Mouse (Mus musculus) liver, embryonic 15.5 days (tissue): ENCODE results near the gene Sept9. TPM values are rescaled to one million over a fixed set of nuclear protein-coding genes. Genes with fewer than 3 reads are reported as not detected.
A peak's percentile ranks its signal among the peaks of the same experiment; 100 is the strongest.

Experiments used
- ATAC-seq: fragments of 200-750 bp; cut with Nextera tagmentation; 2 replicates; pipeline ENCODE4 v1.8.0; 2017; ENCODE audit warnings: moderate number of reproducible peaks, mild to moderate bottlenecking, moderate library complexity; ENCODE audit not compliant: insufficient read depth
- H3K27ac ChIP-seq: fragments of 300-500 bp; sonication (generic); replicated peaks from 2 replicates; pipeline ENCODE4 v1.5.1; 2015; ENCODE audit warnings: mild to moderate bottlenecking, inconsistent platforms
- H3K27me3 ChIP-seq: fragments of 300-500 bp; sonication (generic); 2 replicates; pipeline ENCODE4 v1.6.1; 2015; ENCODE audit warnings: mild to moderate bottlenecking, inconsistent platforms
- H3K36me3 ChIP-seq: fragments of 300-500 bp; sonication (generic); replicated peaks from 2 replicates; pipeline ENCODE4 v1.6.1; 2015; ENCODE audit warnings: moderate library complexity, mild to moderate bottlenecking, inconsistent platforms
- H3K4me1 ChIP-seq: fragments of 300-500 bp; sonication (generic); replicated peaks from 2 replicates; pipeline ENCODE4 v1.6.1; 2015; ENCODE audit warnings: inconsistent platforms
- H3K4me2 ChIP-seq: fragments of 300-500 bp; sonication (generic); 2 replicates; pipeline ENCODE4 v1.6.1; 2015; ENCODE audit warnings: moderate library complexity, mild to moderate bottlenecking, inconsistent platforms
- H3K4me3 ChIP-seq: fragments of 300-500 bp; sonication (generic); replicated peaks from 2 replicates; pipeline ENCODE4 v1.5.1; 2015; ENCODE audit warnings: mild to moderate bottlenecking, inconsistent platforms
- H3K9ac ChIP-seq: fragments of 300-500 bp; sonication (generic); 2 replicates; pipeline ENCODE4 v1.6.1; 2015; ENCODE audit warnings: moderate library complexity, mild to moderate bottlenecking, inconsistent platforms
- H3K9me3 ChIP-seq: fragments of 300-500 bp; sonication (generic); replicated peaks from 2 replicates; pipeline ENCODE4 v1.6.1; 2016; ENCODE audit warnings: inconsistent platforms
- WGBS: fragments of 180-500 bp; shearing (Covaris S2); methylation state at CpG from one replicate; pipeline ENCODE4 v1.1.7; 2015; ENCODE audit warnings: mixed read lengths; ENCODE audit not compliant: insufficient replicate concordance; 5-methylcytosine and 5-hydroxymethylcytosine counted together
- polyA plus RNA-seq: library from polyadenylated mRNA; unstranded; fragments of >200 nt; fragmentation: Nextera tagmentation; extraction: Ambion mirVana; gene quantifications from 2 replicates; pipeline ENCODE4 v1.2.1, GENCODE M21; 2015

Gene Sept9
- polyA plus RNA-seq, 1 experiment from 2014 or later: 41.0 TPM

GRCm38 (mm10) chr11:117309108-117309917 is 109.9 kb downstream of the Sept9 start:
- Histone ChIP-seq H3K27me3 (no peaks in the 10 kb centered on the region), H3K4me1 (peaks cover 63% of the 10 kb centered on the region), H3K9ac (no peak overlapping the region), H3K9me3 (no peaks in the 10 kb centered on the region), H3K27ac (no peak overlapping the region), H3K36me3 (no peaks in the 10 kb centered on the region), H3K4me2 (no peak overlapping the region), H3K4me3 (no peak overlapping the region)
- no peak for ATAC-seq
- WGBS: 62% methylated on average over 17 of the region's 17 CpGs

DNA sequence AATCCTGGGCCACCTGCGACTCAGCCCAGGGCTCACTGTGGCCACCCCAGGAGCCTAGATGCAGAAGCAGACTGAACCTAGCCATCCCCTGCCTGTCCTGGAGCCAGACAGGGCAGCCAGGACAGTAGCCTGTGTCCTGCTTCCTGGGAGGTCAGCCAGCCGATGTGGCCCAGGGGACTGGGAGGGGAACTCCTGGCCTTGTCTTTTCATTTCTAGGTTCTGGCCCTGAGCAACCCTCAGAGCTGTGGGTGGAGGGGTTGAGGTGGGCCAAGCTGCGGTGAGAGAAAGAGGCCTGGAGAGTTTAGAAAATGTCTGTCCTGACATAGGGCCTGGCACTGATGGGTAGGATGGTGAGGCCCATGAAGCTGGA is 110.4 kb downstream of the Sept9 start:
- H3K27ac ChIP-seq: no peak overlapping the region

GRCm38 (mm10) chr11:117310341-117311107 is 111.1 kb downstream of the Sept9 start:
- H3K4me1 ChIP-seq: peaks cover 66% of the 10 kb centered on the region
- H3K27me3 ChIP-seq: no peaks in the 10 kb centered on the region
- H3K9me3 ChIP-seq: no peaks in the 10 kb centered on the region
- no peak overlapping the region for H3K27ac ChIP-seq
- WGBS: 77% methylated on average over 12 of the region's 12 CpGs
- no peak overlapping the region for H3K9ac ChIP-seq
- no peak overlapping the region for H3K4me3 ChIP-seq
- H3K4me2 ChIP-seq: no peak overlapping the region
- H3K36me3 ChIP-seq: no peaks in the 10 kb centered on the region
- ATAC-seq: no peak

More for the DNA sequence above, 110.4 kb downstream of the Sept9 start:
- WGBS: 64% methylated on average over 3 of the region's 3 CpGs
- Histone ChIP-seq H3K4me2 (no peak overlapping the region), H3K9me3 (no peaks in the 10 kb centered on the region), H3K27me3 (no peaks in the 10 kb centered on the region), H3K9ac (no peak overlapping the region), H3K4me1 (peaks cover 63% of the 10 kb centered on the region), H3K36me3 (no peaks in the 10 kb centered on the region), H3K4me3 (no peak overlapping the region)
- ATAC-seq: no peak

DNA sequence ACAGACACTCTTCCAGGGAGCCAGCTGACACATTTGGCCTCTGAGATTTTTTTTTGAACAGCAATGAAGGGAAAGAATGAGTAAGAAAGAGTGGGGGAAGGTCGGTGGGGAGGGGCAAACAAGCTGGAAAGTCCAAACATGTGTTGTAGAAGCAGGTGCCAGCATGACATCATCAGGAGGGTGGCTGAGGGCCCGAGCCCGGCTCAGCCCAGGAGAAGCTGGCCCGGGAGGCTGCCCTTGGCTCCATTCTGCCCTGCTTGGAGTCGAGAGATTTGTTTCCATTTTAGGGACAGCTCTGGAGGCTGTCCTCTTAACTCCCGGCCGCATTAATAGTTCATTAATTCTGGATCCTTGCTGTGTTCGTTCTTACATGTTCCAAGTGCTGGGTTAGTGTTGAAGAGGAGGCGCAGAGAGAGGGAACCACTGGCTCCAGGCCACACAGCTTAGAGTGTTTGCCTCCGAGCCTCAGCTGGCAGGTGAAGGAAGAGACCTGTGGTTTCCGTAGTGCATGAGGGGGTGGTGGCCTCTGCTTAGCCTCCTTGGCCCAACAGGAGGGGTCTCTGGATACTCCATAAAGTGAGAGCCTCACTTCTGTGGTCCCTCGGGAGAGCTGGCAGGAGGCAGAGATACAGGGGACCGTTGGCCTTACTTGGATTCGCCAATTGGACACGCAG is 111.8 kb downstream of the Sept9 start:
- Histone ChIP-seq H3K27ac (0 out of 2 replicates have a peak overlapping the region, but pooled peaks have one; percentile 51), H3K4me2 (no peak overlapping the region), H3K36me3 (no peaks in the 10 kb centered on the region), H3K4me3 (no peak overlapping the region), H3K4me1 (peaks cover 68% of the 10 kb centered on the region), H3K27me3 (no peaks in the 10 kb centered on the region), H3K9me3 (no peaks in the 10 kb centered on the region), H3K9ac (no peak overlapping the region)
- WGBS: 52% methylated on average over 15 of the region's 15 CpGs
- no peak for ATAC-seq

- H3K27me3 ChIP-seq: no peaks in the 10 kb centered on the region
- 63% methylated on average over 23 of the region's 23 CpGs for WGBS
- no peak overlapping the region for H3K9ac ChIP-seq
- no peak overlapping the region for H3K4me2 ChIP-seq
- ATAC-seq: no peak
- H3K27ac ChIP-seq: peak overlapping the region; percentile 51; the same call in 1 of the 2 replicates
- H3K4me3 ChIP-seq: no peak overlapping the region
- peaks cover 70% of the 10 kb centered on the region for H3K4me1 ChIP-seq
- H3K36me3 ChIP-seq: no peaks in the 10 kb centered on the region
- H3K9me3 ChIP-seq: no peaks in the 10 kb centered on the region
These were observed 112.8 kb downstream of the Sept9 start for GRCm38 (mm10) chr11:117312028-117312901.

- H3K4me2 ChIP-seq: no peak overlapping the region
- peaks cover 71% of the 10 kb centered on the region for H3K4me1 ChIP-seq
- H3K9me3 ChIP-seq: no peaks in the 10 kb centered on the region
- no peaks in the 10 kb centered on the region for H3K36me3 ChIP-seq
- 45% methylated on average over 8 of the region's 8 CpGs for WGBS
- ATAC-seq: no peak
- H3K27me3 ChIP-seq: no peaks in the 10 kb centered on the region
- H3K4me3 ChIP-seq: no peak overlapping the region
- H3K27ac ChIP-seq: peak overlapping the region; percentile 51; the same call in 1 of the 2 replicates
- H3K9ac ChIP-seq: no peak overlapping the region
These were observed 113.5 kb downstream of the Sept9 start for GRCm38 (mm10) chr11:117312936-117313335.

GRCm38 (mm10) chr11:117313446-117313845 is 114.0 kb downstream of the Sept9 start:
- Histone ChIP-seq H3K4me1 (peaks cover 71% of the 10 kb centered on the region), H3K4me3 (no peak overlapping the region), H3K9ac (no peak overlapping the region), H3K27ac (no peak overlapping the region; the same call in 1 of the 2 replicates), H3K36me3 (no peaks in the 10 kb centered on the region), H3K9me3 (no peaks in the 10 kb centered on the region), H3K27me3 (no peaks in the 10 kb centered on the region), H3K4me2 (no peak overlapping the region)
- no peak for ATAC-seq
- 74% methylated on average over 7 of the region's 7 CpGs for WGBS

DNA sequence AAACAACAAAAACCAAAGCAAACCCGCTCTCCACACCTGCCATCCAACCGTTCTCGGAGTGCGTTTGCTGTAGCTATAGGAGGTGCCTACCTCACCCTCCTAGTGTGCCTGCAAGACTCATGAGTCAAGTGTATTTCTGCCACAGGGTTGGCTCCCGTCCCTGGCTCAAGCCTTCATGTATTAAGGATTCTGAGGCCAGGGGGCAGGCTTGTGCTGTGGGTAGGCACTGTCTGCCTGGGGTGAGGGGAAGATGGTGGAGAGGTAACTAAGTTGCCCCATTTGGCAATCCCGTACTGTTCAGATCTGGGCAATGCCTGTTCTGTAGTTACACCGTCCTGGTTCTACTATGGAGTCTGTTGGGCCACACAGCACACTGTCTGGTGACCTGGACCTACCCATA is 114.6 kb downstream of the Sept9 start:
- Histone ChIP-seq H3K4me3 (no peak overlapping the region), H3K4me2 (no peak overlapping the region), H3K27ac (no peak overlapping the region), H3K9me3 (no peaks in the 10 kb centered on the region), H3K27me3 (no peaks in the 10 kb centered on the region), H3K4me1 (peaks cover 71% of the 10 kb centered on the region), H3K36me3 (no peaks in the 10 kb centered on the region), H3K9ac (no peak overlapping the region)
- no peak for ATAC-seq
- 64% methylated on average over 7 of the region's 7 CpGs for whole genome bisulfite sequencing

- Histone ChIP-seq H3K27ac (no peak overlapping the region), H3K27me3 (no peaks in the 10 kb centered on the region), H3K4me2 (no peak overlapping the region), H3K9ac (no peak overlapping the region), H3K4me1 (peaks cover 71% of the 10 kb centered on the region), H3K36me3 (no peaks in the 10 kb centered on the region), H3K9me3 (no peaks in the 10 kb centered on the region), H3K4me3 (no peak overlapping the region)
- no peak for ATAC-seq
- 76% methylated on average over 8 of the region's 8 CpGs for WGBS
These were observed 115.1 kb downstream of the Sept9 start for GRCm38 (mm10) chr11:117314520-117314919.

DNA sequence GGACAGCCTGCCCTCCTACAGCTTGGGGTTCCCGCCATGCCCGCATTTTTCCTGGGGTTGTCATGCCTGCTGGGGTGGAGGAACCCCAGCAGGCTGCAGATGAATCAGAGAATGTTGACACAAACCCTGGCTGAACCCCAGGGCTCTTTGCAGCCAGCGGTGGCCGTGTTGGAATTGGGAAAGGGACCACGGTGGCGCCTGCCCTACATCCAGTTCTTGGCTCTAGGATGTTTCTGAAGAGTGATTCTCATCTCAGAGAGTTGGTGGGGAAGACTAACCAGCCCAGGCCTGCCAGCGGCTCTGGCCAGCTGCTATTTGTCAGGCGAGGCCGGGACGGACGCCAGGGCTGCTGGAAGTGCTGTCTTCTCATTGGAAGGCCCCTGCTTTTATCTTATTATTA is 115.8 kb downstream of the Sept9 start:
- ATAC-seq: no peak
- H3K27ac ChIP-seq: 0 out of 2 replicates have a peak overlapping the region, but pooled peaks have one; percentile 29
- H3K4me1 ChIP-seq: peaks cover 72% of the 10 kb centered on the region
- no peaks in the 10 kb centered on the region for H3K36me3 ChIP-seq
- H3K4me2 ChIP-seq: no peak overlapping the region
- H3K27me3 ChIP-seq: no peaks in the 10 kb centered on the region
- no peak overlapping the region for H3K4me3 ChIP-seq
- no peak overlapping the region for H3K9ac ChIP-seq
- 70% methylated on average over 11 of the region's 11 CpGs for WGBS
- H3K9me3 ChIP-seq: no peaks in the 10 kb centered on the region
